Mouse (Mus musculus) liver, embryonic 11.5 days (tissue): ENCODE measurements around the gene Erc1. TPM values are rescaled to one million over a fixed set of nuclear protein-coding genes. Genes with fewer than 3 reads are reported as not detected.
A peak's percentile ranks its signal among the peaks of the same experiment; 100 is the strongest.

ENCODE experiments used
- ATAC-seq: fragments of 200-750 bp; cut with Nextera tagmentation; replicated peaks from 2 replicates; pipeline ENCODE4 v1.8.0; 2017; ENCODE audit warnings: moderate number of reproducible peaks, mild to moderate bottlenecking, moderate TSS enrichment, moderate library complexity; ENCODE audit not compliant: low FRiP score
- DNase-seq: peaks from one replicate; pipeline ENCODE4 v3.0.0-alpha.2; 2017; ENCODE audit warnings: low spot score
- H3K27ac ChIP-seq: fragments of 300-500 bp; sonication (generic); 2 replicates; pipeline ENCODE4 v1.5.1; 2014; ENCODE audit warnings: mild to moderate bottlenecking, low read depth, low read length, control low read depth
- H3K27me3 ChIP-seq: fragments of 300-500 bp; sonication (generic); replicated peaks from 2 replicates; pipeline ENCODE4 v1.6.1; 2014; ENCODE audit warnings: low read length, mixed read lengths; ENCODE audit not compliant: control insufficient read depth, insufficient read depth
- H3K36me3 ChIP-seq: fragments of 300-500 bp; sonication (generic); 2 replicates; pipeline ENCODE4 v1.6.1; 2014; ENCODE audit warnings: mild to moderate bottlenecking, low read length, moderate library complexity, mixed read lengths; ENCODE audit not compliant: control insufficient read depth, insufficient read depth
- H3K4me1 ChIP-seq: fragments of 300-500 bp; sonication (generic); replicated peaks from 2 replicates; pipeline ENCODE4 v1.6.1; 2014; ENCODE audit warnings: low read length, mixed read lengths; ENCODE audit not compliant: control insufficient read depth, insufficient read depth
- H3K4me2 ChIP-seq: fragments of 300-500 bp; sonication (generic); 2 replicates; pipeline ENCODE4 v1.6.1; 2014; ENCODE audit warnings: mild to moderate bottlenecking, control low read depth, moderate library complexity
- H3K4me3 ChIP-seq: fragments of 300-500 bp; sonication (generic); 2 replicates; pipeline ENCODE4 v1.5.1; 2014; ENCODE audit warnings: low read depth, low read length, control low read depth
- H3K9ac ChIP-seq: fragments of 300-500 bp; sonication (generic); 2 replicates; pipeline ENCODE4 v1.6.1; 2014; ENCODE audit warnings: low read depth, low read length, control low read depth
- H3K9me3 ChIP-seq: fragments of 300-500 bp; sonication (generic); 2 replicates; pipeline ENCODE4 v1.6.1; 2016; ENCODE audit warnings: low read length, inconsistent platforms, mixed read lengths; ENCODE audit not compliant: control insufficient read depth
- WGBS: fragments of 180-500 bp; shearing (Covaris S2); extraction: QIAGEN DNeasy Blood & Tissue Kit; methylation state at CpG from one replicate; pipeline ENCODE4 v1.1.7; 2014; 5-methylcytosine and 5-hydroxymethylcytosine counted together
- polyA plus RNA-seq: library from polyadenylated mRNA; unstranded; fragments of >200 nt; fragmentation: Nextera tagmentation; extraction: Ambion mirVana; gene quantifications from 2 replicates; pipeline ENCODE4 v1.2.1, GENCODE M21; 2014

The Erc1 gene
- polyA plus RNA-seq, 1 experiment from 2014 or later = 12.3 TPM

- Histone ChIP-seq H3K9me3 (no peaks in the 10 kb centered on the region), H3K4me3 (no peak overlapping the region), H3K9ac (no peak overlapping the region), H3K4me1 (no peaks in the 10 kb centered on the region), H3K27ac (no peak overlapping the region), H3K27me3 (no peaks in the 10 kb centered on the region), H3K36me3 (no peaks in the 10 kb centered on the region), H3K4me2 (no peak overlapping the region)
- WGBS = 47% methylated on average over 2 of the region's 2 CpGs
- no peak for DNase-seq
- ATAC-seq = no peak
Observed at GRCm38 (mm10) chr6:119635629-119636028, 212.3 kb downstream of the Erc1 start.

- Histone ChIP-seq H3K9ac (no peak overlapping the region), H3K36me3 (no peaks in the 10 kb centered on the region), H3K4me3 (no peak overlapping the region), H3K9me3 (no peaks in the 10 kb centered on the region), H3K4me2 (no peak overlapping the region), H3K27ac (no peak overlapping the region), H3K27me3 (no peaks in the 10 kb centered on the region), H3K4me1 (no peaks in the 10 kb centered on the region)
- 82% methylated on average over 3 of the region's 3 CpGs for whole genome bisulfite sequencing
- ATAC-seq (no peak), DNase-seq (no peak)
Observed at GRCm38 (mm10) chr6:119630622-119631021, 217.3 kb downstream of the Erc1 start.

GRCm38 (mm10) chr6:119601379-119601778, 246.6 kb downstream of the Erc1 start:
- WGBS = 76% methylated on average over 2 of the region's 2 CpGs
- no peaks in the 10 kb centered on the region for H3K27me3 ChIP-seq
- DNase-seq = no peak

DNA sequence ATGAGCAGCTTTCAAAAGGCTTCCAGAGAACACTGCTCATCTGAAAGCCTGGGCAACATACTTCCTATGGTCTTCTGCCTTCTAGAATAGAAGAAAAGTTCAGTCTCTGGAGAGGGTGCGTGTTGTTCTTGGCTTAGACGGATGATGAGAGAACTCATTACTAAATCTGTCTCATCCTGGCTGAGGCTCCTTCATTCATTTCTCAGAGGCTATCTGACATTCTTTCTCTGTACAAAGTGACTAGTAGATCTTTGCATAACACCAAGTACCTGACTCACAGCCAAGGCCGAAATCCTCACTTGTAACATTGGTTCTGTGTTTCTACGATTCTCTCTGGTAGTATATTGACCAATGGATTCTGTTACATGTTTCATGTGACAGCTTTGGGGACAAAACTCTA, 252.5 kb downstream of the Erc1 start:
- no peak overlapping the region for H3K27ac ChIP-seq
- 86% methylated on average over 4 of the region's 4 CpGs for WGBS
- no peak overlapping the region for H3K4me2 ChIP-seq
- DNase-seq (no peak), ATAC-seq (no peak)
- no peak overlapping the region for H3K9ac ChIP-seq
- H3K27me3 ChIP-seq = no peaks in the 10 kb centered on the region
- no peaks in the 10 kb centered on the region for H3K9me3 ChIP-seq
- H3K4me1 ChIP-seq = no peaks in the 10 kb centered on the region
- H3K4me3 ChIP-seq = no peak overlapping the region
- no peaks in the 10 kb centered on the region for H3K36me3 ChIP-seq

More at GRCm38 (mm10) chr6:119601379-119601778, 246.6 kb downstream of the Erc1 start:
- Histone ChIP-seq H3K9me3 (no peaks in the 10 kb centered on the region), H3K9ac (no peak overlapping the region), H3K4me2 (no peak overlapping the region), H3K4me1 (no peaks in the 10 kb centered on the region), H3K36me3 (no peaks in the 10 kb centered on the region), H3K27ac (no peak overlapping the region), H3K4me3 (no peak overlapping the region)
- no peak for ATAC-seq

DNA sequence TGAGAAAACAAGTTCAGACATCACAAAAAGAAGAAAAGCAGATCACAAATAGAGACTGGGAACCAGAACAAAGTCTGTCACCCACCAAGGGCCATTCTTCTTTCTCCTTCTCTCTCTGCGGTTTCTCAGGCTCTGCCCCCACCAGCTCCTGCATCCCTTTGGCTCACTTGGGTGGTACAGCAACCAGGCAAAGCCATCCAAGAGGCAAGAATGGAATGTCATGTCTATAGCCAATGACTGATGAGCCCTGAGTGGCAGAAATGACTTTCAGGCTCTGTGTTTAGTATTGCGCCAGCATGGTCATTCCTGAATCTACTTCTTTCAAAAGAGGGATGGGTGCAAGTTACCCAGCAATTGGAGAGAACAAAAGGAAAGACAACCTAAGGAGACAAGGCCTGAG, 257.1 kb downstream of the Erc1 start:
- DNase-seq (no peak), ATAC-seq (no peak)
- H3K4me1 ChIP-seq = peaks cover 4% of the 10 kb centered on the region
- H3K27me3 ChIP-seq = no peaks in the 10 kb centered on the region
- no peaks in the 10 kb centered on the region for H3K36me3 ChIP-seq
- no peak overlapping the region for H3K4me3 ChIP-seq
- WGBS = 84% methylated on average over 2 of the region's 2 CpGs
- no peak overlapping the region for H3K27ac ChIP-seq
- H3K9ac ChIP-seq = no peak overlapping the region
- H3K4me2 ChIP-seq = no peak overlapping the region
- no peaks in the 10 kb centered on the region for H3K9me3 ChIP-seq

DNA sequence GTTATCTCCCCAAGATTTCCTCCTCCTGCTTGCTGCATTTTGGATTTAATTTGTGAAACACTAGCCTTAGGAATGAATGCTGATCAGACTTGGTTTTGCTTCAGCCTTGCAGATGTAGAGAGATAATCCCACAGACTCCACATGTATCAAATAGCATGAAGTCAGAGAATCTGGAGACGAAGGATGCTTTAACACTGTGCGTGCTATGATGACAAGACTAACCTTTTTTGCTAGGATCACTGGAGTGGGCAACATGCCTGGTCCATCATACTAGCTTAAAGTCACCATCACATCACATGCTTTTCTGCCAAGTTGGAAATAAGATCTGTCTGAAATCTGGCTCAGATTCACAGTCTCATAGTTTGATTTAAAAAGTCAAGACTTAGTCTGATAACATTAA, 260.1 kb downstream of the Erc1 start:
- Histone ChIP-seq H3K36me3 (no peaks in the 10 kb centered on the region), H3K4me3 (no peak overlapping the region), H3K4me2 (no peak overlapping the region), H3K27me3 (no peaks in the 10 kb centered on the region), H3K9ac (no peak overlapping the region), H3K4me1 (peaks cover 4% of the 10 kb centered on the region), H3K27ac (no peak overlapping the region), H3K9me3 (no peaks in the 10 kb centered on the region)
- DNase-seq = no peak
- 83% methylated on average over 2 of the region's 2 CpGs for WGBS
- ATAC-seq = no peak

DNA sequence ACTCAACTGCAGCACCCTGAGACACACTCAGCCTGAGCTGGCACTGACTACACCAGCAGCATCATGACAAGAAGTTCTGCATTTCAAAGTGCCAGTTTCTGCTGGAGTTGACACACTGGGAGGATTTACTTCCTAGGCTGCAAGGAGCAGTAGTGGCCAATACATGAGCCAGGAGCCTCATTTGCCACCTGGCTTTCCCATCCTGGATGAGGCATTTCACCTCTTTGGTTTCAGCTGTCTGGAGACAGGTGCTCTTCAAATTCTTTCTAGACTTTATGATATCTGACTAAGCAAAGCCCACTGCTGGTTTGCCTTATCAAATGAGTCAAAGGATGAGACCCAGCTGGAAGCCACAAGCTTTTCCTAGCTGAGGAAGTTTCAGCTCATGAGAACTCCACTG, 260.5 kb downstream of the Erc1 start:
- ATAC-seq = no peak
- no peak overlapping the region for H3K4me2 ChIP-seq
- peak; percentile 23 for DNase-seq
- H3K9me3 ChIP-seq = no peaks in the 10 kb centered on the region
- no peak overlapping the region for H3K9ac ChIP-seq
- peaks cover 4% of the 10 kb centered on the region for H3K4me1 ChIP-seq
- H3K36me3 ChIP-seq = no peaks in the 10 kb centered on the region
- no peak overlapping the region for H3K27ac ChIP-seq
- no peaks in the 10 kb centered on the region for H3K27me3 ChIP-seq
- no peak overlapping the region for H3K4me3 ChIP-seq

GRCm38 (mm10) chr6:119585652-119586375, 262.2 kb downstream of the Erc1 start:
- peaks cover 4% of the 10 kb centered on the region for H3K4me1 ChIP-seq
- DNase-seq = peak; percentile 31
- no peak overlapping the region for H3K4me2 ChIP-seq
- H3K27me3 ChIP-seq = no peaks in the 10 kb centered on the region
- H3K4me3 ChIP-seq = no peak overlapping the region
- 81% methylated on average over 5 of the region's 5 CpGs for WGBS
- H3K27ac ChIP-seq = no peak overlapping the region
- H3K9me3 ChIP-seq = no peaks in the 10 kb centered on the region
- H3K9ac ChIP-seq = no peak overlapping the region
- H3K36me3 ChIP-seq = no peaks in the 10 kb centered on the region
- ATAC-seq = no peak

- Histone ChIP-seq H3K4me3 (no peak overlapping the region), H3K9ac (no peak overlapping the region), H3K9me3 (no peaks in the 10 kb centered on the region), H3K4me2 (no peak overlapping the region), H3K4me1 (peaks cover 4% of the 10 kb centered on the region), H3K27me3 (no peaks in the 10 kb centered on the region), H3K36me3 (no peaks in the 10 kb centered on the region), H3K27ac (no peak overlapping the region)
- no peak for ATAC-seq
- peak; percentile 15 for DNase-seq
- 68% methylated on average over 1 of the region's 1 CpGs for WGBS
Observed at GRCm38 (mm10) chr6:119584061-119584460, 263.9 kb downstream of the Erc1 start.
